Mouse (Mus musculus) testis, postnatal 10 days (tissue): Measurements from ENCODE around the gene Rps7.

Experiments
- DNase-seq: peaks from one replicate; pipeline ENCODE4 v3.0.0; 2021; ENCODE audit warnings: low spot score

Rps7 gene

DNA sequence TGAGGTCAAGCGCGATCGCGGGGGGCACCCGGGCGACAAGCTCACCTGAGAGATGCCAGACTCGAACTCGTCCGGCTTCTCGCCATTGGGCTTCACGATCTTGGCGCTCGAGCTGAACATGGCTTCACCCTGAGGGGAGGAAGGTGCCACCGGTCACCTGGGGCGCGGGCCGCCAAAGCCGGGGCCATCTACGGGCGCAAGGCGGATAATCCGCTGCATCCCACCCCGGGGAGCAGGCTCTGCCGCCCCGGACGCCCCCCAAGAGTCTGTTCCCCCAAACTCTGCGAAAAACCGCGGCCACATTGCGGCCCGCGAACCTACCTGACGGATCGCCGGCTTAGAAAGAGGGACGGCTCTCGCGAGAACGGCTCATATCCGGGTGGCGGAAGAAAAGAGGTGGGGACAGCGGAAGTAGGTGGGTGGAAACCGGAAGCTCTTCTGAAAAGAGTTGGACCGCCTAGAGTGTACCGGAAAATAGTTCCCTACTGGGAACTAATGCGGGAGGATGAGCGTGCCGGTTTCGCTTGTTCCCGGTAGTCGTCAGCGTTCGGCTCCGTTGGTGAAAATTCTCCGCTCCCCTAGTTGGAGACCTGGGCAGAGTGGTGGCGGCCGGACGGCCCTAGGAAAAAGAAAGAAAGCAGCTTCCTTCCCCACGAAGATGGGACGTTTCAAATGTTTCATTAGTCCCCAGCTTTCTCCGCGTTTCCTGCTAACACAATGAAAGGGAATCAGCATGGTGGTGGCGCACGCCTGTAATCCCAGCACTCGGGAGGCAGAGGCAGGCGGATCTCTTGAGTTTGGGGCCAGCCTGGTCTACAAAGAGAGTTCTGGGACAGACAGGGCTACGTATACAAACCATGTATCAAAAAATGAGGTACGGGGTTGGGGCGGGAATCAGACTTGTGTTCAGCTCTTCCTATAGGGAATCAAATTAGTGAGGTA lies at the start of gene Rps7:
Gene Rps7, minus strand, starts transcription at position 419 of the 942 bp plus-strand sequence.
- DNase-seq: peak; percentile 91

DNA sequence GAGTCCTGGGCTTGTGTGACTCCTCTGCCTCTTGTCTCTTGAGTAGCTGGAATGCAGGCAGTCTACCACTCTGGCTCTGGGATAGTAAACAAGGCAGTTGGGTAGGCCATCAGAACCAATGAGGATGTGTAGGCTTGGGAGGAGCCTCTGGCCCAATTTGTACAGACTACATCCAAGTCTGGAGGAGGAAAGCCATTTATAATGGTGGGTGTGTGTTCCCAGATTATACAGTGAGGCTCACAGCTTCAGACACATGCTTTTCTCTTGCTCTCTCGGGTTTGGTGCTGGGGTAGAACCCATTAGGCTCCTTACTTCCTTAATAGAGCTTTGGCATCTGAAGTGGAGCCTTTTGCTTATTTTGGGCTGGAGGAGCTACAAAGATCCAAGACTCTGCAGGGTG lies 48.9 kb upstream of the Rps7 start:
- no peak for DNase-seq

DNA sequence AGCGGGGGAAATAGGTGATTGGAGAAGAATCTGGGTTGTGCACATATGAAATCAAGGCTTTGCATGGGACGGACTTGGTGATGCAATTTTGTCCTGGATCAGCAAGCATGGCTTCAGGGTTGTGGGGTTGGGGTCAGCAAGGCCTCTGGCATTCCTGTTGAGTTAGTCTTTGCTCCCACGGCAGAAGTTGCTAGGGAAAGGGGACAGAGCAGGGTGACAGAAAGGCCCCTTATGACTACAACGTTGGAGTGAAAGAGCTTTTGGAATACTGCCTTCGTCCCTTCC lies 40.1 kb upstream of the Rps7 start:
- DNase-seq: no peak

DNA sequence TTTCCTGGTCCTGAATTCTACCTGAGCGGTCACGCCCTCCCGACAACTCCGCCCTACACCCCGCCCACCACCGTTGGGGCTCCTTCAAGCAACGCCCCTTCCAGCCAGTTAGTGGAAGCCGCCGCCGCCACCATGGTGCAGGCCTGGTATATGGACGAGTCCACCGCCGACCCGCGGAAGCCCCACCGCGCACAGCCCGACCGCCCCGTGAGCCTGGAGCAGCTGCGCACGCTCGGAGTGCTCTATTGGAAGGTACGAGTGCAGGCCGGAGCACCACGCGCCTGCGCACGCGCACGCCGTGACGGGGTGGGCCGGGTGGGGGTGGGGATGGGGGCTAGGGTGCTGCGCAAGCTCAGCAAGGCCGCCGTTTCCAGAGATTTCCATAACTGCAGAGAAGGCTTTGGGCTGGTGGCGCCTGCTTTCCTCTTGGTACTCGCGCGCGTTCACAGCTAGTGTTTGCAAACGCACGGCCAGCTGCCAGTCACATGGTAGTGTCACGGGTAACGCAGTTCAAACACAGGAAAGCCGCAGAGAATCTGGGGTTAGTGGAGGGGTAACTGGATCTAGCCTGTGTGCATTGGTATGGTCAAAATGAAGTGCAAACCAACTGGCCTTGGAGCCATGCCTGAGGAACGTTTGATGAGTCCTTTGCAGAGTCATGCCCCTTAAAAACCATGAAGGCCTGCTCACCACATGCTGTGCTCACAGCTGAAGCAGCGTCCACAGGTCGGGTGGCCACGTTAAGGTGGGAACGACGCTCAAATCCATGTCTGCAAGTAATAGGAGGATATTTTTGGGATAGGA lies 39.6 kb upstream of the Rps7 start, which contains the start of gene Adi1:
Gene Adi1, plus strand, starts transcription at position 111 of the 804 bp plus-strand sequence.
- DNase-seq: peak; percentile 87

DNA sequence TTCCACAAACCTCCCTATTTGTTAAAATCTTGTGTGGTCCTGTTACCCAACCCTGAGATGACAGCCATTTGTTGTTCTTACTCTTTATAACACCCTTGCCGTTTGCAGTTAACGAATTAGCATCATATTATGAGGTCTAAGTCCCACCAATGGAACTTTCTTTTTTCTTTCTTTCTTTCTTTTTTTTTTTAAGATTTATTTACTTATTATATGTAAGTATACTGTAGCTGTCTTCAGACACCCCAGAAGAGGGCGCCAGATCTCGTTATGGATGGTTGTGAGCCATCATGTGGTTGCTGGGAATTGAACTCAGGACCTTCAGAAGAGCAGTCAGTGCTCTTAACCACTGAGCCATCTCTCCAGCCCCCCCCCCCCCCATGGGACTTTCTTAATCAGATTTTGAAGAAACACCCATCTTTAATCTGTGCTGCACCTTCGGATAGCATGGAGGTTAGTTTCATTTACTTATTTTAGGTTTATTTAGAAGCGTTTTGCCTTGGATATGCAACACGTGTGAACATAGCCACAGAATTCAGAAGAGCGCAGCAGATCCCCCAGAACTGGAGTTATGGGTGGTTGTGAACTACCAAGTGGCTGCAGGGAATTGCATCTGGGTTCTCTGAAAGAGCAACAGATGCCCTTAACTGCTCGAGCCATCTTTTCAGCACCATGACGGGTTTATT lies 38.4 kb upstream of the Rps7 start:
- DNase-seq: no peak

DNA sequence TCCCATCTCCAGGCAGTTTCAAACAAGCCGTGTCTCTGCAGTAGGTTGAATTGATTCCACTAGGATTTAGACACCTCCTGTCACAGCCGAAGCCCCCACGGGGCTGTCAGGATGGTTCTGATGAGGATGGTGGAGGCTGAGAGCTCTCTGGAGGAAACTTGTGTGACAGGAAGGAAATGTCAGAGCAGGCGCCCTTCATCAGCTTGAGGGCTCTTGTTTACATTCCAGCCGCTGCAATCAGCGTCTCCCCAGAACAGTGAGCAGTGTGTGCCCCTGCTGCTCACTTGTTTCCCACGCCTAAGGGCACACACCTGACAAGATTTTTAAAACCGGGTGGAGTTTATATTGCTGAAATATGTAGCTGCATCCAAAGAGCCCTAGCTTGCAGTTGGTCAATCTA lies 31.5 kb upstream of the Rps7 start:
- DNase-seq: no peak

DNA sequence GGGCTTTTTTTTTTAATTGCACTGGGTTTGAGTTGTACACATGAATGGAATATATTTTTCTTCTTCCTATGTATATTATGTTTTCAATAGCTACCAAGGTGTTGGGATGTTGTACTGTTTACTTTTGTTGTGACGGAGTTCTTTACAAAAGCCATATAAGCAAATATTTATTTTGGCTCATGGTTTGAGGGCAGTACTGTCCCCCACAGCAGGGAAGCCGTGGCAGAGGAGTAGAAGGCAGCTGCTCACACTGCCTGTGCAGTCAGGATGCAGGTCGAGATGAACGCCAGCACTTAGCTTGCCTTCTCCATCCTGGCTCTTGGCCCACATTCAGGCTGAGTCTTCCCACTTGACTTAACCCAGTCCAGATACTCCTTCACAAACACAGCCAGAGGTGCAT lies 31.0 kb upstream of the Rps7 start:
- DNase-seq: no peak

DNA sequence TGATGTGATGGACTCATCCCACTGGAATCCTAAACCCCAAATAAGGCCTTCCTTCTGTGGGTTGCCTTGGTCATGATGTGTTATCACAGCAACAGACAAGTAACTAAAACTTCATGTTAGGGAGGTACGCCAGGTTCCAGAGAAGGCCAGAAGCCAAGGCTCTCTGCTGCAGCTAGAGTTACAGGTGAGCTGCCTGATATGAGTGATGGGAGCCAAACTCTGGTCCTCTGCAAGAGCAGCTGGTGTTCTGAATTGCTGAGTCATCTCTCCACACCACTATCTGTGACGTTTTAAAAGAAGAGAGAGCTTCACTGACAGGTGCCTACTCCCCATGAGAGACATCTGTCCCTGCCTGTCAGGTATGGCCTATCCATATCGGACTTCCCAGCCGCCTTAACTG lies 26.9 kb upstream of the Rps7 start:
- no peak for DNase-seq

DNA sequence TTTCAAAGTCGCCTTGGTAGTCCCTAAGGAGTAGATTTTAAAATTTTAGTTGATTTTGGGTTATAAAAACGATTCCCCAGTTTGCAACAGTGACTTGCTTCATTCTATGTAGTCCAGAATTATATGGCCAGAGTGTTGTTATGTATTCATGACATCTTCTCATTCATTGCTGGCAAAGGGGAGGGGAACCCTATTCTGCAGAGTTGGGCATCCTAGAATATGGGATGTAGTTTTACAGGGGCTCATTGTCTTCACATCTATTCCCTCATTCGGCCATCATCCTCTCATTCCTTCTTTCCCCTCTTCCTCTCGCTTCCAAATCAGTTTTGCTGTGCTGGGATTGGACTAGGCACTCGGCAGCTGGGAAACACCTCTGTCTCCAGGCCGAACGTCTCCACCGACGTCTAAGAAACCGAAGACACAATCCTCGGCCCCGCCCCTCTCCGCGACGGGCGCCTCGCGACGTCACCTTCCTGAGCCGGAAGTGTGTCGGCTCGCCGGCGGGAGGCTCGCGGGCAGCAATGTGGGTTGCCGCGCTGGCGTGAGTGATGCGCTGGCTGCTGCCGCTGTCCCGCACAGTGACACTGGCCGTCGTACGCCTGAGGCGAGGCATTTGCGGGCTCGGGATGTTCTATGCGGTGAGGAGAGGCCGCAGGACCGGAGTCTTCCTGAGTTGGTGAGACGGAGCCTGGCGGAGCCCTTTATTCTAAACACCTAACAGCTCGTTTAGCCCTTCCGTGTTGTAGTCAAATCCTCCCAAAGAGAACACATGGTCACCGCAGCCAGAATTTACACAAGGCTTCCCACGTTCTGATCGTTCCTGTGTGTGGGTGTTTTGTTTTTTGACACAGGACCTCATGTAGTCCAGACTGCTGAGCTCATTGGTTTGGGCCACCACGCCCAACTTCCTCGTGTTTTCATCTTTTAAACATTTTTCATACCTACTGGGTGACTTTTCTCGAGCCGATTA lies 13.7 kb upstream of the Rps7 start, which contains the start of gene Rnaseh1:
Gene Rnaseh1, plus strand, starts transcription at position 462 of the 970 bp plus-strand sequence.
- DNase-seq: peak; percentile 96

DNA sequence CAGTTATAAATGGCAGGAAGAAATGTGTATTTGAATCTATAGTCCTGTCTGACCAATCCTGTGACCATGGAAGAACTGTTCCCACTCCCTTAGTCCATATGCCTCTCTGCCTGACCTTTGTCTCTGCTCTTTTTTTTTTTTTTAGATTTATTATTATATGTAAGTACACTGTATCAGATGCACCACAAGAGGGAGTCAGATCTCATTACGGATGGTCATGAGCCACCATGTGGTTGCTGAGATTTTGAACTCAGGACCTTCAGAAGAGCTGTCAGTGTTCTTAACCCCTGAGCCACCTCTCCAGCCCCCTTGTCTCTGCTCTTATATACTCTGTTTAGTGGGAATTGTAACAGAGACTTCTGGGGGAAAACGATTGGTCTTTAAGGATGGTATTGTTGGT lies 3.0 kb upstream of the Rps7 start:
- no peak for DNase-seq

DNA sequence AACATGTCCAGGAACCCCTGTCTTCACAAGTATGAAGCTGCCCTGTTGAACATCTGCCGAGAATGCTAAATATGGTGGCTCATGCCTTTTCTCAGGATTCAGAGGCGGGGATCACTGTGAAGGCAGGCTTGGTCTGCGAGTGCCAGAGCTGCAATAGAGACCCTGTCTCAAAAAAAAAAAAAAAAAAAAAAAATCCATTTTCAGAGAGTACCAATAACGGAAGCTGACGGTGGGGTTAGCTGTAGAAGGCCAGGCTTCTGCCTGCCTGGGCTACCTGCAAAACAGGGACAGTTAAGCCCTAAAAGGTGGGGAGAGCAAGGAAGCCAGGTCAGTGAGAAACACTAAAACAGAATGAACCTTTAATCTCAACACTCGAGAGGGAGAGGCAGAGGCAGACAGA lies 790 bp upstream of the Rps7 start:
- DNase-seq: no peak

DNA sequence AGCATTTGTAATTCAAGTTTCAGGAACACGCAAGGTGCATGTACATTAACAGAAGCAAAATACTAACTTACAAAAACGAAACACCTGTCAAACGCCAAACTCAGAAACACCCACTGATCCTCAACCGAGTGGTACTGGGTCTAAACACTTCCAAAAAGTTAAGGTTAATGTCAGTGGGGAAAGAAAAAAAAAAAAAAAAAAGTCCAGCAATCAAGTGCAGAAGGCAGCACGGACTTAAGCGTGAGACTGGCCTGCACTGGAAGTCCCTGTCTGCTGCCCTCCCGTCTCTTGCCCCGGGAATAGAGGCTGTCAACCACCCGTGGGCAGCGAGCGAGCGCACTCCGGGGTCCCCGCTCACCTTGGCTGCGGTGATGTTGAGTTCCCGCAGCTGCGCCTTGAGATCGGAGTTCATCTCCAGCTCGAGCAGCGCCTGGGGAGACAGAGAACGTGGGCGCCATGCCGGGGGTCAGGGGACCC lies 657 bp downstream of the Rps7 start:
- no peak for DNase-seq

DNA sequence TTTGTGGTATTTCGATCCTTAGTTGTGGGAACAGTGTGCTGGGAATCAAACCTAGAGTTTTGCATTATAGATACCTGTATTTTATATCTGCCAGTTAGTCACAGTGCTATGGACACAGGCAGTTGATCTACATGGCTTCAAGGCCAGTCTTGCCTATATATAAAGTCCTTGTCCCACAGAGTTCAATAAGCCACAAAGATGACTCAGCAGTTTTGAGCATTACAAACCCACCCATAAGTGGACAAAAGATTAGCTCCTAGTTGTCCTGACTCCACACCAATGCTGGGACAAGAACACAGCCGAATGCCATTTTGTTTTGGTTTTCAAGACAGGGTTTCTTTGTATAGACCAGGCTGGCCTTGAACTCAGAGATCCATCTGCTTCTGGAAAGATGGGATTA lies 7.3 kb downstream of the Rps7 start:
- no peak for DNase-seq

DNA sequence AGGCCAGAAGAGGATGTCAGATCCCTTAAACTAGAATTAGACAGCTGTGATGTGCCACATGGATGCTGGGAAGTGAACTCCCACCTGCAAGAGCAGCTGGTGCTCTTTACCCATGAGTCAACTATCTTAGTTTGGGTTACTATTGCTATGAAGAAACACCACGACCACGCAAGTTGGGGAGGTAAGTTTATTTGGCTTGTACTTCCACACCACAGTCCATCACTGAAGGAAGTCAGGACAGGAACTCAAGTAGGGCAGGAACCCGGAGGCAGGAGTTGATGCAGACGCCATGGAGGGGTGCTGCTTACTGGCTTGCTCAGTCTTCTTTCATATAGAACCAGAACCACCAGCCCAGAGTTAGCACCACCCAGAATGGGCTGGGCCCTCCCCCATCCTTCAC lies 8.7 kb downstream of the Rps7 start:
- DNase-seq: no peak

DNA sequence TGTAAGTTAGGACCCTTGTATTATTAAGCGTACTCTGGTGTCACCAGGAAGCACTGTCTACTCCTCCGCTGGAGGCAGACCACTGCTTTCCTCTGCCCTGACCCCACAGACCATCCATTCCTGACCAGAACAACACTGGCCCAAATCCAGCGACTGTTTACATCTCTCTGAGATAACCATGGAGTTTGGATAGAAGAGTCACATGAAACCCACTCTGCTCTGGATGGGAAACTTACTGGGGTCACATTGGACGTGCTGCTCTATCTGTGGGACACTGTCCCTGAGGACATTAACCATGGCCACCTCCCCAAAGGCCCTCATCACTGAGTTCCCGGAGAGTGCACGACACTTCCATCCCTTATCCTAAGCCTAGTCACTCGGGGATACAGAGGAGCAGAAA lies 10.3 kb downstream of the Rps7 start:
- no peak for DNase-seq

DNA sequence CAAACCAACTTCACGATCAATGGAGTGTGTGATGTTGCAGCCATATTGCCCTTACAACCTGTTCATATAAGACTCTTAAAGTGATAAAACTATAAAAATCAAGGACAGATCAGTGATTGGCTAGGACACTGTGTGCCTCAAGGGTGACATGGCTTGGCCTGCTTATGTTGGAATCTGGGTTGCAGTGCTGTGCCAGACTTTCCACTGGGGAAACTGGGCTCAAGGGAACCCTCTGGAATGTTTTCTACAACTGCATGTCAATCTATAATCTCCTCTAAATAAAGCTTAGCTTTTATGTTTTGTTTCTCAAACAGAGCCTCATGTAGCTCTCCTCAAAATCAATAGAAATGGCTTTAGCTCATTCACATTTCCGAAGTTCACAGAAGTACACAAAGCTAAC lies 11.5 kb downstream of the Rps7 start:
- no peak for DNase-seq

DNA sequence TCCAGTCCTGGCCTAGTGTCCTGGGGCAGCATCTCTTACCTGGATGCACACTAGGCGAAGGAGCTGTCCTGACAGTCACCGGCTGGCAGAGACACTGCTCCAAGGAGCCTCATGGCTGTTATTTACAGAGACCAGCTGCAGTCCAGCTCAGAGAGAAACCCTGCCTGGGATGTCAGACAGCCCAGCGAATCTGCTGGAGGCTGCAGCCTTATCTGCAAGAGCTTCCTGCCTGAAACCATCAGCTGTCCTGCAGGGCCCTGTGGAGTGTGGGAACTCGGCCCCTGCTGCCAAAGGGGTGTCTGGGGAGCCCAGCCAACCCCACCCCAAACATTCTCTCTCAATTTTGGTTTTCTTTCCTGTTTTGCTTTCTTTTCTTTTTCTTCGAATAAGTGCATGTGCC lies 12.6 kb downstream of the Rps7 start, which contains the start of gene Colec11:
Gene Colec11, minus strand, starts transcription at position 183 of the 400 bp plus-strand sequence.
- DNase-seq: no peak

DNA sequence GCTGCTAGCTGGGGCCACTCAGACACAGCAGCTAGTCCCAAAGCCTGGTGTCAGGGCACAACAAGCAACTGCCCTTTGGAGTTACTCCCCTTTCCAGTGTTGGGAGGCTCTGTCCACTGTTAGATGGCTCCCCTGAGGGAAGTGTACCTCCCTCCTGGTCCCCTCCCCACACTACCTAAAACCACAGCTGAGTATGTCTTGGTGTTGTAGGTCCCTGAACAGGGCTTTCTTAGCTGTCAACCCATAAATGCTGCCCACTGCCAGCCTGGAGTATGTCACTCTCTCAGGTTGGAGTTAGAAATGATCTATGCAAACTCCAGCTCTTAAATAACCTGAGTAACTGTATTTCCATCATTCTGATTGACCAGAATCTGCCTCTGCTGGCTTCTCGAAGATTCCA lies 13.1 kb downstream of the Rps7 start:
- DNase-seq: no peak

DNA sequence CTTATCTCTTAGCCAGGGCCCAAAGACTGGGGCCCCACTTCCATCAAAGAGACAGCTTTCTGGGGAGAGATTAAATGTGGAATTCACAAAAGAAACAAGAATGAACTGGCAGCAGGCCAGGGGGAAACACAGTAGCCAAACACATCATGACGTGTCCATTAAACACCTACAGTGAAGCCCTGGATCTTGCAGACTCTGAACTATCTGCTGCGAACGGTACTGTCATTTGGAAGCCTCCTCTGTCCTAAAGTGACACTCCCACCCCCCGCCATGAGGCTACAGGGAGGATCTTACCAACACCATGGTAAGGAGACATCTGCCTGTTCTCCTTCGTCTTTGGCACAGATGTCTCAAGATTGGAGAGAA lies 13.6 kb downstream of the Rps7 start:
- DNase-seq: peak; percentile 56

DNA sequence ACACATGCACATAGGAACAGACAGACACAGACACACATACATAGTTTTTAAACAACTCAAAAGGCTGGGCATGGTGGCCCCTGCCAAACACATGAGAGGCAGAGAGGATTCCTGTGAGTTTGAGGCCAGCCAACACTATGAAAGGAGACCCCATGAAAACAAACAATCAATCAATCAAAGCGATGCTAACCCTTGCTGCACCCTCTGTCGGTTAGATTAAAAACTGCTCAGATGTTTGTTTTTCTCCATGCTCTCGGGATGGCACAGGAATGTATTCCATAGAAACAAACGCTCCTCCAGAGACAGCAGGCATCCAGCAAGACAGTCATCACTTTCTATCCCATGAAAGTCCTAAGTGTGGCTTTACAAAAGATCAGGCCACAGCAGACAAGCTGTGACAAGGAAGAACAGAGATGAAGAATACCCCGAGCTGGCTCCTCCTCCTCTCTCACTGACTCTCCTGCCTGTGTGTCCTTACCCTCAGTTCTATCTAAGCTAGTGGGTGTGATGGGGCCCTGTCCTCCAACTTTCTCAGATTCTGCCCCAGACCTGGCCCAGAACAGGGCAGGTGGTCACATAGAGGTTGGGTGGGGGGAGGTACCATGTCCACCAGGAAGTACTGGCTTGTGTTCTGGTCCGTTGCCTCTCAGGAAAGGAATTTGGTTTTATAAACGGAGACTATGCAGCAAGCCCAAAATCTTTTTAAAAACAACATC lies 14.1 kb downstream of the Rps7 start:
- DNase-seq: no peak

DNA sequence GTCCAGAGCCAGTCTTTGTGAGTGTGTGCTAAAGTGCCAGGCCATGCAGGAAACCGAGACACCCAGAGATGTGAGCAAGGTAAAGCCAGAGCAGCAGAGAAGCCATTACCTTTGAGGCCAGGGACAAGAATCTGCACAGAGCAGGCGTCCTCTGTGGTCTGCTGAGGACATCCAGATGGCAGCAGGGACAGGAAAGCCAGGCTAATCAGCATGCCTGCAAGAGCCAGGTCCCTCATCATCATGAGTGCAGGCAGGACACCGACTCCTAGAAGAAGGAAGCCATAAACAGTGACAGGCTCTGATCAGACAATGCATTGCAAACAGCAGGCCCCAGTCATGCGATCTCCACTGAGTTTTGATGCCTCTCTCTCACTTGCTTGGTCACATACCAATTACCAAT lies 18.5 kb downstream of the Rps7 start:
- no peak for DNase-seq
